Mouse (Mus musculus): ENCODE data around the gene 9430097D07Rik. TPM values are rescaled to one million over a fixed set of nuclear protein-coding genes. Genes with fewer than 3 reads are reported as not detected.

The 9430097D07Rik gene
- polyA plus RNA-seq, 1 experiment = not detected

GRCm38 (mm10) chr2:32576532-32576931 lies 1.0 kb upstream of the 9430097D07Rik start:
- no peak for DNase-seq (ENCODE audit: low read depth in 1 of 2, low spot score in 2 of 2)
- WGBS = 86% methylated on average over 9 of the region's 9 CpGs
- Histone ChIP-seq H3K4me3 (ENCODE audit: extremely low read depth, insufficient read depth, insufficient read length) (no peak overlapping the region), H3K36me3 (ENCODE audit: control insufficient read depth, insufficient read depth, low read length) (peaks cover 7% of the 10 kb centered on the region), H3K27ac (ENCODE audit: insufficient read depth, low read length) (no peak overlapping the region), H3K27me3 (ENCODE audit: control insufficient read depth, insufficient read depth, low read length) (no peaks in the 10 kb centered on the region), H3K4me1 (ENCODE audit: control insufficient read depth, insufficient read depth, insufficient read length) (peaks cover 3% of the 10 kb centered on the region; the same call in 1 of the 2 replicates)
- no peak for TF ChIP-seq CTCF (IDR thresholded peaks at IDR 0.05; ENCODE audit: extremely low read depth, insufficient read depth, insufficient read length, insufficient replicate concordance)
- no peak for TF ChIP-seq POLR2A (IDR thresholded peaks at IDR 0.05; ENCODE audit: low read depth, low read length)

- H3K27ac ChIP-seq (ENCODE audit: insufficient read depth, low read length) = no peak overlapping the region
- 6% methylated on average over 26 of the region's 26 CpGs for WGBS
- H3K4me1 ChIP-seq (ENCODE audit: control insufficient read depth, insufficient read depth, insufficient read length) = peaks cover 5% of the 10 kb centered on the region; the same call in 1 of the 2 replicates
- peak; percentile 68; the same call in 1 of the 2 replicates for TF ChIP-seq CTCF (IDR thresholded peaks at IDR 0.05; ENCODE audit: extremely low read depth, insufficient read depth, insufficient read length, insufficient replicate concordance)
- no peak for TF ChIP-seq POLR2A (IDR thresholded peaks at IDR 0.05; ENCODE audit: low read depth, low read length)
- H3K36me3 ChIP-seq (ENCODE audit: control insufficient read depth, insufficient read depth, low read length) = peaks cover 7% of the 10 kb centered on the region
- peak overlapping the region; percentile 34; the same call in 1 of the 2 replicates for H3K4me3 ChIP-seq (ENCODE audit: extremely low read depth, insufficient read depth, insufficient read length)
- DNase-seq (ENCODE audit: low read depth in 1 of 2, low spot score in 2 of 2) = peak; percentile 50 to 61
- H3K27me3 ChIP-seq (ENCODE audit: control insufficient read depth, insufficient read depth, low read length) = no peaks in the 10 kb centered on the region
These were observed 441 bp downstream of the 9430097D07Rik start for GRCm38 (mm10) chr2:32574901-32575585.

GRCm38 (mm10) chr2:32574497-32574896 lies 987 bp downstream of the 9430097D07Rik start, which contains the start of gene Pip5kl1:
TSS of gene Pip5kl1 (plus strand) at chr2:32574797.
- DNase-seq (ENCODE audit: low read depth in 1 of 2, low spot score in 2 of 2) = no peak
- peaks cover 7% of the 10 kb centered on the region for H3K36me3 ChIP-seq (ENCODE audit: control insufficient read depth, insufficient read depth, low read length)
- WGBS = 84% methylated on average over 6 of the region's 6 CpGs
- H3K27ac ChIP-seq (ENCODE audit: insufficient read depth, low read length) = no peak within 1 kb of the TSS
- peaks cover 5% of the 10 kb centered on the region; the same call in 1 of the 2 replicates for H3K4me1 ChIP-seq (ENCODE audit: control insufficient read depth, insufficient read depth, insufficient read length)
- H3K4me3 ChIP-seq (ENCODE audit: extremely low read depth, insufficient read depth, insufficient read length) = peak within 1 kb of the TSS; percentile 34; the same call in 1 of the 2 replicates
- H3K27me3 ChIP-seq (ENCODE audit: control insufficient read depth, insufficient read depth, low read length) = no peaks in the 10 kb centered on the region
- TF ChIP-seq POLR2A (IDR thresholded peaks at IDR 0.05; ENCODE audit: low read depth, low read length) = no peak
- TF ChIP-seq CTCF (IDR thresholded peaks at IDR 0.05; ENCODE audit: extremely low read depth, insufficient read depth, insufficient read length, insufficient replicate concordance) = no peak

GRCm38 (mm10) chr2:32572196-32572595 lies 3.3 kb downstream of the 9430097D07Rik start:
- H3K27me3 ChIP-seq (ENCODE audit: control insufficient read depth, insufficient read depth, low read length) = no peaks in the 10 kb centered on the region
- no peak overlapping the region for H3K4me3 ChIP-seq (ENCODE audit: extremely low read depth, insufficient read depth, insufficient read length)
- H3K27ac ChIP-seq (ENCODE audit: insufficient read depth, low read length) = no peak overlapping the region
- peaks cover 18% of the 10 kb centered on the region for H3K36me3 ChIP-seq (ENCODE audit: control insufficient read depth, insufficient read depth, low read length)
- no peak for TF ChIP-seq CTCF (IDR thresholded peaks at IDR 0.05; ENCODE audit: extremely low read depth, insufficient read depth, insufficient read length, insufficient replicate concordance)
- no peak for TF ChIP-seq POLR2A (IDR thresholded peaks at IDR 0.05; ENCODE audit: low read depth, low read length)
- DNase-seq (ENCODE audit: low read depth in 1 of 2, low spot score in 2 of 2) = no peak
- WGBS = 92% methylated on average over 11 of the region's 11 CpGs
- H3K4me1 ChIP-seq (ENCODE audit: control insufficient read depth, insufficient read depth, insufficient read length) = peaks cover 5% of the 10 kb centered on the region; the same call in 1 of the 2 replicates

GRCm38 (mm10) chr2:32570698-32571494 lies 4.6 kb downstream of the 9430097D07Rik start, which contains the start of gene Dpm2:
TSS of gene Dpm2 (plus strand) at chr2:32570858.
- DNase-seq (ENCODE audit: low read depth in 1 of 2, low spot score in 2 of 2) = peak; percentile 87 to 90
- under 1% methylated on average over 36 of the region's 36 CpGs for WGBS

GRCm38 (mm10) chr2:32568941-32569340 lies 6.5 kb downstream of the 9430097D07Rik start:
- H3K27ac ChIP-seq (ENCODE audit: insufficient read depth, low read length) = no peak overlapping the region

More at GRCm38 (mm10) chr2:32570698-32571494, 4.6 kb downstream of the 9430097D07Rik start, which contains the start of gene Dpm2:
- Histone ChIP-seq H3K36me3 (ENCODE audit: control insufficient read depth, insufficient read depth, low read length) (peaks cover 28% of the 10 kb centered on the region), H3K27ac (ENCODE audit: insufficient read depth, low read length) (peak within 1 kb of the TSS; percentile 74), H3K4me3 (ENCODE audit: extremely low read depth, insufficient read depth, insufficient read length) (peak within 1 kb of the TSS; percentile 99), H3K4me1 (ENCODE audit: control insufficient read depth, insufficient read depth, insufficient read length) (peaks cover 5% of the 10 kb centered on the region; the same call in 1 of the 2 replicates), H3K27me3 (ENCODE audit: control insufficient read depth, insufficient read depth, low read length) (no peaks in the 10 kb centered on the region)
- TF ChIP-seq POLR2A (IDR thresholded peaks at IDR 0.05; ENCODE audit: low read depth, low read length) (peak; percentile 91), CTCF (IDR thresholded peaks at IDR 0.05; ENCODE audit: extremely low read depth, insufficient read depth, insufficient read length, insufficient replicate concordance) (no peak)

More at GRCm38 (mm10) chr2:32568941-32569340, 6.5 kb downstream of the 9430097D07Rik start:
- Histone ChIP-seq H3K27me3 (ENCODE audit: control insufficient read depth, insufficient read depth, low read length) (no peaks in the 10 kb centered on the region), H3K4me1 (ENCODE audit: control insufficient read depth, insufficient read depth, insufficient read length) (peaks cover 2% of the 10 kb centered on the region; the same call in 1 of the 2 replicates), H3K4me3 (ENCODE audit: extremely low read depth, insufficient read depth, insufficient read length) (no peak overlapping the region), H3K36me3 (ENCODE audit: control insufficient read depth, insufficient read depth, low read length) (peaks cover 40% of the 10 kb centered on the region)
- WGBS = 85% methylated on average over 3 of the region's 3 CpGs
- DNase-seq (ENCODE audit: low read depth in 1 of 2, low spot score in 2 of 2) = no peak
- TF ChIP-seq POLR2A (IDR thresholded peaks at IDR 0.05; ENCODE audit: low read depth, low read length) = no peak
- no peak for TF ChIP-seq CTCF (IDR thresholded peaks at IDR 0.05; ENCODE audit: extremely low read depth, insufficient read depth, insufficient read length, insufficient replicate concordance)

Measured in spleen, adult 2 months (tissue).